Mouse (Mus musculus) lung, postnatal 0 days (tissue): ENCODE data around the gene H1fx. TPM values are rescaled to one million over a fixed set of nuclear protein-coding genes. Genes with fewer than 3 reads are reported as not detected.
"Not testable (repeated sequence)": the region's sequence is repeated elsewhere in the genome, so short reads cannot be mapped to it uniquely, and the experiment has no call there.

Experiments
- ATAC-seq: fragments of 200-750 bp; cut with Nextera tagmentation; 2 replicates; pipeline ENCODE4 v1.8.0; 2017; ENCODE audit warnings: moderate library complexity
- DNase-seq: peaks from one replicate; pipeline ENCODE4 v3.0.0-alpha.2; 2016; ENCODE audit warnings: low spot score
- H3K27ac ChIP-seq: fragments of 300-500 bp; sonication (generic); 2 replicates; pipeline ENCODE4 v1.5.1; 2014; ENCODE audit warnings: antibody characterized with exemption, mild to moderate bottlenecking, low read length, mixed read lengths
- H3K27me3 ChIP-seq: fragments of 300-500 bp; sonication (generic); replicated peaks from 2 replicates; pipeline ENCODE4 v1.6.1; 2014; ENCODE audit warnings: low read length, mixed read lengths; ENCODE audit not compliant: insufficient read depth
- H3K36me3 ChIP-seq: fragments of 300-500 bp; sonication (generic); 2 replicates; pipeline ENCODE4 v1.6.1; 2014; ENCODE audit warnings: low read length, mixed read lengths; ENCODE audit not compliant: insufficient read depth
- H3K4me1 ChIP-seq: fragments of 300-500 bp; sonication (generic); 2 replicates; pipeline ENCODE4 v1.6.1; 2014; ENCODE audit warnings: antibody characterized with exemption, low read depth, low read length, mixed read lengths; ENCODE audit not compliant: insufficient read depth
- H3K4me2 ChIP-seq: fragments of 300-500 bp; sonication (generic); replicated peaks from 2 replicates; pipeline ENCODE4 v1.6.1; 2014; ENCODE audit warnings: low read depth, mild to moderate bottlenecking, low read length, moderate library complexity, mixed read lengths
- H3K4me3 ChIP-seq: fragments of 300-500 bp; sonication (generic); 2 replicates; pipeline ENCODE4 v1.5.1; 2014; ENCODE audit warnings: low read depth, low read length
- H3K9ac ChIP-seq: fragments of 300-500 bp; sonication (generic); replicated peaks from 2 replicates; pipeline ENCODE4 v1.6.1; 2014; ENCODE audit warnings: low read depth, mild to moderate bottlenecking
- H3K9me3 ChIP-seq: fragments of 300-500 bp; sonication (generic); 2 replicates; pipeline ENCODE4 v1.6.1; 2016; ENCODE audit warnings: low read length, mixed read lengths
- CTCF ChIP-seq: IDR thresholded peaks from 2 replicates; pipeline ENCODE4 v1.5.1; 2016; ENCODE audit warnings: antibody characterized with exemption, mild to moderate bottlenecking
- EP300 ChIP-seq: IDR thresholded peaks from 2 replicates; pipeline ENCODE4 v1.6.1; 2016; ENCODE audit warnings: antibody characterized with exemption, mild to moderate bottlenecking, control low read depth
- WGBS: fragments of 180-500 bp; shearing (Covaris S2); extraction: QIAGEN DNeasy Blood & Tissue Kit; methylation state at CpG from one replicate; pipeline ENCODE4 v1.1.7; 2014; 5-methylcytosine and 5-hydroxymethylcytosine counted together
- microRNA-seq: library from miRNA; unstranded; fragments of <30 nt; microRNA quantifications from one replicate; pipeline ENCODE4, GENCODE M21; 2016
- polyA plus RNA-seq: library from polyadenylated mRNA; unstranded; fragments of >200 nt; fragmentation: Nextera tagmentation; extraction: Ambion mirVana; gene quantifications from 2 replicates; pipeline ENCODE4 v1.2.1, GENCODE M21; 2015

H1fx gene
- polyA plus RNA-seq, 1 experiment from 2014 or later = 9.1 TPM

- TF ChIP-seq CTCF (no peak), EP300 (no peak)
- 21% methylated on average over 2 of the region's 2 CpGs for WGBS
- no peak overlapping the region for H3K9ac ChIP-seq
- no peaks in the 10 kb centered on the region for H3K4me1 ChIP-seq
- no peaks in the 10 kb centered on the region for H3K9me3 ChIP-seq
- H3K4me2 ChIP-seq = no peak overlapping the region
- no peaks in the 10 kb centered on the region for H3K27me3 ChIP-seq
- ATAC-seq (no peak), DNase-seq (no peak)
- no peaks in the 10 kb centered on the region for H3K36me3 ChIP-seq
- H3K27ac ChIP-seq = no peak overlapping the region
- H3K4me3 ChIP-seq = no peak overlapping the region
Observed at GRCm38 (mm10) chr6:87970041-87970440, 11.4 kb downstream of the H1fx start.

GRCm38 (mm10) chr6:87962457-87962856 is 19.0 kb downstream of the H1fx start:
- not testable (repeated sequence) for DNase-seq, H3K9me3 ChIP-seq, H3K4me3 ChIP-seq, H3K4me1 ChIP-seq, ATAC-seq, H3K4me2 ChIP-seq, H3K27me3 ChIP-seq, H3K36me3 ChIP-seq, H3K27ac ChIP-seq, H3K9ac ChIP-seq
- 45% methylated on average over 4 of the region's 4 CpGs for WGBS

GRCm38 (mm10) chr6:87942179-87942578 is 39.3 kb downstream of the H1fx start:
- H3K4me3 ChIP-seq = no peak overlapping the region
- no peak overlapping the region for H3K4me2 ChIP-seq
- H3K27ac ChIP-seq = no peak overlapping the region
- DNase-seq (no peak), ATAC-seq (no peak)
- no peaks in the 10 kb centered on the region for H3K4me1 ChIP-seq
- TF ChIP-seq CTCF (no peak), EP300 (no peak)
- no peaks in the 10 kb centered on the region for H3K27me3 ChIP-seq
- no peaks in the 10 kb centered on the region for H3K9me3 ChIP-seq
- no peaks in the 10 kb centered on the region for H3K36me3 ChIP-seq
- 76% methylated on average over 7 of the region's 7 CpGs for WGBS
- H3K9ac ChIP-seq = no peak overlapping the region

GRCm38 (mm10) chr6:87938941-87939340 is 42.5 kb downstream of the H1fx start:
- H3K4me2 ChIP-seq = no peak overlapping the region
- WGBS = 91% methylated on average over 3 of the region's 3 CpGs
- no peak overlapping the region for H3K9ac ChIP-seq
- DNase-seq (no peak), ATAC-seq (no peak)
- H3K27ac ChIP-seq = no peak overlapping the region
- no peaks in the 10 kb centered on the region for H3K27me3 ChIP-seq
- H3K36me3 ChIP-seq = peaks cover 9% of the 10 kb centered on the region; the same call in 1 of the 2 replicates
- H3K9me3 ChIP-seq = no peaks in the 10 kb centered on the region
- H3K4me3 ChIP-seq = no peak overlapping the region
- TF ChIP-seq EP300 = no peak
- H3K4me1 ChIP-seq = no peaks in the 10 kb centered on the region

- peak; percentile 75 for DNase-seq
- Histone ChIP-seq H3K4me2 (no peak overlapping the region), H3K27me3 (no peaks in the 10 kb centered on the region), H3K36me3 (peaks cover 16% of the 10 kb centered on the region), H3K27ac (no peak overlapping the region), H3K4me3 (no peak overlapping the region), H3K9me3 (no peaks in the 10 kb centered on the region), H3K9ac (no peak overlapping the region), H3K4me1 (no peaks in the 10 kb centered on the region)
- 37% methylated on average over 19 of the region's 19 CpGs for WGBS
- peak; percentile 95 for ATAC-seq
- TF ChIP-seq CTCF (no peak), EP300 (no peak)
Observed at GRCm38 (mm10) chr6:87937178-87937788, 44.2 kb downstream of the H1fx start.

GRCm38 (mm10) chr6:87935037-87935436 is 46.4 kb downstream of the H1fx start:
- Histone ChIP-seq H3K4me3 (no peak overlapping the region), H3K9me3 (no peaks in the 10 kb centered on the region), H3K9ac (no peak overlapping the region), H3K4me1 (no peaks in the 10 kb centered on the region), H3K36me3 (peaks cover 20% of the 10 kb centered on the region), H3K27ac (no peak overlapping the region), H3K27me3 (no peaks in the 10 kb centered on the region), H3K4me2 (no peak overlapping the region)
- WGBS = 77% methylated on average over 5 of the region's 5 CpGs
- DNase-seq = peak; percentile 43
- no peak for ATAC-seq
- no peak for TF ChIP-seq EP300
- no peak for TF ChIP-seq CTCF

Small RNA genes lying within 50 kb of the gene (microRNA-seq; reads per million reads assigned to microRNA genes)
- gene Gm47286 = not detected

Other genes with a start within 250 kb of the H1fx start
- 8.3 and 9.1 TPM in 2 replicates for gene Gp9, start 203.6 kb downstream of the H1fx start, polyA plus RNA-seq
- 13.5 and 15.1 TPM in 2 replicates for gene Rab43, start 169.5 kb downstream of the H1fx start, polyA plus RNA-seq
- gene Gm45140, start 145.8 kb downstream of the H1fx start, polyA plus RNA-seq = 0.73 and 0.94 TPM in 2 replicates
- gene Isy1, start 142.8 kb downstream of the H1fx start, polyA plus RNA-seq = 21.4 and 24.1 TPM in 2 replicates
- 565 and 604 TPM in 2 replicates for gene Cnbp, start 130.5 kb downstream of the H1fx start, polyA plus RNA-seq
- gene Copg1, start 93.8 kb downstream of the H1fx start, polyA plus RNA-seq = 72.2 and 75.4 TPM in 2 replicates
- gene Hmces, start 67.7 kb downstream of the H1fx start, polyA plus RNA-seq = 33.5 and 34.5 TPM in 2 replicates
- gene Rab7, start 63.6 kb upstream of the H1fx start, polyA plus RNA-seq = 242 and 253 TPM in 2 replicates
- gene Rpn1, start 102.8 kb upstream of the H1fx start, polyA plus RNA-seq = 209 and 226 TPM in 2 replicates
- 86.2 and 104 TPM in 2 replicates for gene Gata2, start 212.3 kb upstream of the H1fx start, polyA plus RNA-seq
- not detected in 2 replicates for gene Dnajb8, start 240.6 kb upstream of the H1fx start, polyA plus RNA-seq